20 mouse cellular contexts compared by ENCODE assay signal in the genomic region with DNA sequence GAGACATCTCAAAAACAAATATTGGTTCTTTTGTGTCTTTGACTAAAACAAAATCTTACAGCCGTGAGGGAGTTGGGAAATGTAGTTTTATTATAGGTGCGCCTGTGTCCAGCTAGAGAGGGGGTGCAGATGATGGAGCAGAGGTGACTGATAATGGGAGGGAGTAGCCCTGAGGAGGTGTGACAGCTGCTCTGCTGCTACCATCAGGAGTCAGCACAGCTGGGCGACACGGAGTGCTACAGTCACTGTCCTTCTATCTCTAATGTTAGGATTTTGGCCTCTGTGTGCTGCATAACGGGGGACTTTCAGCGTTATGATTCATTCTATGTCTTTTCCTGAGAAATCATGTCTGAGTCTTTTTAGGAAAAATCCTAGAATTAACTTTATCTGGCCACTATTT. TPM values are rescaled to one million over a fixed set of nuclear protein-coding genes. Genes with fewer than 3 reads are reported as not detected.
"Had no signal": no experiment of that assay in that cellular context is flagged by ENCODE, and none has a peak within 500 bp of the region (broad histone marks: within the 10 kb centered on the region; RNA-seq: fewer than 3 reads in every experiment).

No protein-coding gene starts in this region.

- H3K9me3 ChIP-seq: lung, embryonic 15.5 days; megakaryocyte, embryonic 14.5 days; midbrain, embryonic 13.5 days; midbrain, embryonic 15.5 days; neural tube, embryonic 13.5 days; neural tube, embryonic 15.5 days had no signal

- H3K27me3 ChIP-seq: lung, embryonic 15.5 days; midbrain, embryonic 13.5 days; midbrain, embryonic 15.5 days; neural tube, embryonic 13.5 days; neural tube, embryonic 15.5 days had no signal

- H3K27ac ChIP-seq: lung, embryonic 15.5 days; midbrain, embryonic 13.5 days; midbrain, embryonic 15.5 days; neural tube, embryonic 13.5 days; neural tube, embryonic 15.5 days had no signal

- H3K9ac ChIP-seq: liver, postnatal 0 days; lung, embryonic 15.5 days; midbrain, embryonic 13.5 days; midbrain, embryonic 15.5 days; neural tube, embryonic 13.5 days; neural tube, embryonic 15.5 days had no signal

- DNase-seq: liver, postnatal 0 days; lung, adult 2 months; lung, postnatal 10 days; lung, postnatal 4 days; retina, postnatal 1 day; right cerebral cortex, adult 18-20 months; right cerebral cortex, postnatal 25 days; right cerebral cortex, postnatal 4 days; spleen, adult 18-20 months; thymus, adult 18-20 months; thymus, postnatal 14 days; thymus, postnatal 36 days had no signal

- H3K4me1 ChIP-seq: midbrain, embryonic 13.5 days; midbrain, embryonic 15.5 days; neural tube, embryonic 15.5 days had no signal

- H3K4me2 ChIP-seq: lung, embryonic 15.5 days; midbrain, embryonic 11.5 days; midbrain, embryonic 13.5 days; midbrain, embryonic 15.5 days; neural tube, embryonic 13.5 days; neural tube, embryonic 15.5 days had no signal

- ATAC-seq: liver, postnatal 0 days; midbrain, embryonic 13.5 days; midbrain, embryonic 15.5 days had no signal

- H3K36me3 ChIP-seq: lung, embryonic 15.5 days; midbrain, embryonic 13.5 days; midbrain, embryonic 15.5 days; neural tube, embryonic 13.5 days; neural tube, embryonic 15.5 days had no signal

- H3K4me3 ChIP-seq: lung, embryonic 15.5 days; megakaryocyte, embryonic 14.5 days; midbrain, embryonic 13.5 days; midbrain, embryonic 15.5 days; neural tube, embryonic 13.5 days; neural tube, embryonic 15.5 days had no signal

RNA-seq across cellular contexts. Expression of gene Chst3, which starts 52.0 kb away (rescaled TPM):
- total RNA-seq: megakaryocyte progenitor cell, adult 5-6 weeks had no signal
